Mouse (Mus musculus): ENCODE results near the gene Sbno1.
A peak's percentile ranks its signal among the peaks of the same experiment; 100 is the strongest.
"Not testable (repeated sequence)": the region's sequence is repeated elsewhere in the genome, so short reads cannot be mapped to it uniquely, and the experiment has no call there.

Gene Sbno1

GRCm38 (mm10) chr5:124364173-124364918, 61.5 kb downstream of the Sbno1 start:
- no peak for DNase-seq

- not testable (repeated sequence) for DNase-seq
These were observed 62.8 kb downstream of the Sbno1 start, which contains the start of gene Cdk2ap1 for GRCm38 (mm10) chr5:124362982-124363381. Gene Cdk2ap1 (minus strand): TSS chr5:124363082.

- DNase-seq, result no peak
These were observed 66.2 kb downstream of the Sbno1 start for GRCm38 (mm10) chr5:124359641-124360040.

GRCm38 (mm10) chr5:124356695-124357094, 69.1 kb downstream of the Sbno1 start:
- DNase-seq, result no peak

GRCm38 (mm10) chr5:124355425-124355959, 70.3 kb downstream of the Sbno1 start:
- no peak for DNase-seq

- no peak for DNase-seq
These were observed 71.0 kb downstream of the Sbno1 start for GRCm38 (mm10) chr5:124354574-124355424.

- DNase-seq, result peak; percentile 56
These were observed 71.9 kb downstream of the Sbno1 start for GRCm38 (mm10) chr5:124353726-124354547.

- no peak for DNase-seq
These were observed 72.6 kb downstream of the Sbno1 start for GRCm38 (mm10) chr5:124353011-124353725.

- DNase-seq, result peak; percentile 83
These were observed 73.5 kb downstream of the Sbno1 start for GRCm38 (mm10) chr5:124352141-124352920.

- no peak for DNase-seq
These were observed 74.2 kb downstream of the Sbno1 start for GRCm38 (mm10) chr5:124351604-124352003.

GRCm38 (mm10) chr5:124351111-124351560, 74.7 kb downstream of the Sbno1 start:
- DNase-seq, result peak; percentile 79

- no peak for DNase-seq
These were observed 75.5 kb downstream of the Sbno1 start for GRCm38 (mm10) chr5:124350350-124350749.

- DNase-seq, result no peak
These were observed 76.6 kb downstream of the Sbno1 start for GRCm38 (mm10) chr5:124349196-124349595.

- DNase-seq, result no peak
These were observed 82.9 kb downstream of the Sbno1 start for GRCm38 (mm10) chr5:124342897-124343296.

GRCm38 (mm10) chr5:124341753-124342339, 84.0 kb downstream of the Sbno1 start:
- DNase-seq, result not testable (repeated sequence)

GRCm38 (mm10) chr5:124338791-124339190, 87.0 kb downstream of the Sbno1 start:
- no peak for DNase-seq

GRCm38 (mm10) chr5:124337909-124338308, 87.9 kb downstream of the Sbno1 start:
- peak; percentile 60 for DNase-seq

GRCm38 (mm10) chr5:124337103-124337502, 88.7 kb downstream of the Sbno1 start:
- DNase-seq, result no peak

- peak; percentile 74 for DNase-seq
These were observed 91.4 kb downstream of the Sbno1 start for GRCm38 (mm10) chr5:124334392-124334791.

- no peak for DNase-seq
These were observed 95.7 kb downstream of the Sbno1 start for GRCm38 (mm10) chr5:124330086-124330485.
